Mouse (Mus musculus) bone marrow, adult 2 months (tissue): ENCODE data around the gene Pcsk4.

Experiments
- CTCF ChIP-seq: fragments of 200-500 bp; IDR thresholded peaks from 2 replicates; pipeline ENCODE4 v1.5.1; 2011; ENCODE audit warnings: low read length, control low read depth; ENCODE audit not compliant: control insufficient read depth, insufficient read depth
- POLR2A ChIP-seq: fragments of 200-500 bp; IDR thresholded peaks from 2 replicates; pipeline ENCODE4 v1.6.1; 2011; ENCODE audit warnings: low read depth, mild to moderate bottlenecking, control low read depth, low read length, borderline replicate concordance; ENCODE audit not compliant: control insufficient read depth

- TF ChIP-seq POLR2A (no peak), CTCF (no peak)
Observed at GRCm38 (mm10) chr10:80317011-80317410, 12.3 kb downstream of the Pcsk4 start.
